Mouse (Mus musculus) embryonic facial prominence, embryonic 13.5 days (tissue): Measurements from ENCODE around the gene Omt2a. TPM values are rescaled to one million over a fixed set of nuclear protein-coding genes. Genes with fewer than 3 reads are reported as not detected.
"Not testable (repeated sequence)": the region's sequence is repeated elsewhere in the genome, so short reads cannot be mapped to it uniquely, and the experiment has no call there.

Source experiments
- ATAC-seq: fragments of 200-750 bp; cut with Nextera tagmentation; 2 replicates; pipeline ENCODE4 v1.8.0; 2017; ENCODE audit warnings: low read depth; ENCODE audit not compliant: insufficient number of reproducible peaks, insufficient read depth, low FRiP score, low TSS enrichment
- H3K27ac ChIP-seq: fragments of 300-500 bp; sonication (generic); 2 replicates; pipeline ENCODE4 v1.5.1; 2015; ENCODE audit warnings: moderate library complexity, mild to moderate bottlenecking, inconsistent platforms
- H3K27me3 ChIP-seq: fragments of 300-500 bp; sonication (generic); 2 replicates; pipeline ENCODE4 v1.6.1; 2015; ENCODE audit warnings: mild to moderate bottlenecking, inconsistent platforms
- H3K36me3 ChIP-seq: fragments of 300-500 bp; sonication (generic); 2 replicates; pipeline ENCODE4 v1.6.1; 2015; ENCODE audit warnings: mild to moderate bottlenecking, inconsistent platforms
- H3K4me1 ChIP-seq: fragments of 300-500 bp; sonication (generic); 2 replicates; pipeline ENCODE4 v1.6.1; 2015; ENCODE audit warnings: inconsistent platforms
- H3K4me2 ChIP-seq: fragments of 300-500 bp; sonication (generic); 2 replicates; pipeline ENCODE4 v1.6.1; 2015; ENCODE audit warnings: moderate library complexity, mild to moderate bottlenecking, inconsistent platforms
- H3K4me3 ChIP-seq: fragments of 300-500 bp; sonication (generic); 2 replicates; pipeline ENCODE4 v1.5.1; 2015; ENCODE audit warnings: mild to moderate bottlenecking, inconsistent platforms
- H3K9ac ChIP-seq: fragments of 300-500 bp; sonication (generic); 2 replicates; pipeline ENCODE4 v1.6.1; 2015; ENCODE audit warnings: mild to moderate bottlenecking, inconsistent platforms
- H3K9me3 ChIP-seq: fragments of 300-500 bp; sonication (generic); 2 replicates; pipeline ENCODE4 v1.6.1; 2016; ENCODE audit warnings: inconsistent platforms
- WGBS: fragments of 180-500 bp; shearing (Covaris S2); methylation state at CpG from one replicate; pipeline ENCODE4 v1.1.7; 2015; ENCODE audit warnings: mixed read lengths; 5-methylcytosine and 5-hydroxymethylcytosine counted together
- polyA plus RNA-seq: library from polyadenylated mRNA; unstranded; fragments of >200 nt; fragmentation: Nextera tagmentation; extraction: Ambion mirVana; gene quantifications from 2 replicates; pipeline ENCODE4 v1.2.1, GENCODE M21; 2015

Gene Omt2a
- polyA plus RNA-seq, 1 experiment from 2014 or later: not detected

DNA sequence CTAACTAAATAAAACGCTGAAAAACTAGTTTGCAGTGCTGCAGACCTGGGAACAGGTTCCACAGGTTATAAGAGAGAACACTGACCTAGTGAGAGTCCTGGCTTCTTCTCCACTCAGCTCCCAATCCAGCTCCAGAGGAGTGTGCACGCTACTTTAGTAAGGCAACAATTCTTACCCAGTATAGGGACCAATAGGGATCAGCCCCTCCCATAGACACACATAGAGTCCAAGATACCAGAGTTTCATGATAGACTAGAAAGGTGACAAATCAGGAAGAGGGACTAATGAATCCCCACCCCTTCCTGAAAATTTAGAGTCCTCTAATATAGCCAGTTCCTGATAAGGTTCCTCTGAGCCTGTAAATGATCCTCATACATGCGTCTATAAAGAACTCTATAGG, 32.4 kb upstream of the Omt2a start:
- no peak for ATAC-seq
- no peak overlapping the region for H3K27ac ChIP-seq
- no peak overlapping the region for H3K4me2 ChIP-seq
- H3K27me3 ChIP-seq: no peaks in the 10 kb centered on the region
- H3K36me3 ChIP-seq: no peaks in the 10 kb centered on the region
- no peak overlapping the region for H3K4me3 ChIP-seq
- no peaks in the 10 kb centered on the region for H3K4me1 ChIP-seq
- no peak overlapping the region for H3K9ac ChIP-seq
- WGBS: 57% methylated on average over 3 of the region's 3 CpGs
- H3K9me3 ChIP-seq: no peaks in the 10 kb centered on the region

DNA sequence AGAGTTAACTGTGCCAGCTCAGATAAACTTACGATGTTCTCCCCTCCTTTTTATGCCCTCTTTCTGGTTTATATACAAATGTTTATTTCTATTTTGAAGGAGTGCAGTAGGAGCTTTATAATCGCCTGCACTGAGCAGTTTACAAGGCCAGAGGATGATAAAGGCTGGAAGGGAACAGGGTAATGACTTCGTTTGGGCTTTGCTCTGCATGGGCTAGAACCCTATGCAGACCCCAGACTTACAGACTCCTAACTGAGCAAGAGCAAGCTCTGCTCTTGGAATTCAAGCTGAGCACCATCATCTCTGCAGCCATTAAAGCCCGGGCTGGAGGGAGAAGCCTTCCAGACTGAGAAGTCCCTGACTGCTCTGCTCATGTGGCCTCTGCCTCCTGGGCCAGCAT, 30.6 kb upstream of the Omt2a start:
- not testable (repeated sequence) for ATAC-seq, H3K27me3 ChIP-seq, H3K36me3 ChIP-seq, H3K4me3 ChIP-seq, H3K9me3 ChIP-seq, H3K4me2 ChIP-seq, H3K9ac ChIP-seq, H3K4me1 ChIP-seq, H3K27ac ChIP-seq
- 61% methylated on average over 4 of the region's 4 CpGs for WGBS

GRCm38 (mm10) chr9:78343055-78343454, 28.5 kb upstream of the Omt2a start:
- not testable (repeated sequence) for H3K27ac ChIP-seq, H3K4me3 ChIP-seq, H3K9me3 ChIP-seq, H3K36me3 ChIP-seq, H3K4me2 ChIP-seq, H3K27me3 ChIP-seq, H3K9ac ChIP-seq, ATAC-seq, H3K4me1 ChIP-seq
- WGBS: 83% methylated on average over 9 of the region's 9 CpGs

DNA sequence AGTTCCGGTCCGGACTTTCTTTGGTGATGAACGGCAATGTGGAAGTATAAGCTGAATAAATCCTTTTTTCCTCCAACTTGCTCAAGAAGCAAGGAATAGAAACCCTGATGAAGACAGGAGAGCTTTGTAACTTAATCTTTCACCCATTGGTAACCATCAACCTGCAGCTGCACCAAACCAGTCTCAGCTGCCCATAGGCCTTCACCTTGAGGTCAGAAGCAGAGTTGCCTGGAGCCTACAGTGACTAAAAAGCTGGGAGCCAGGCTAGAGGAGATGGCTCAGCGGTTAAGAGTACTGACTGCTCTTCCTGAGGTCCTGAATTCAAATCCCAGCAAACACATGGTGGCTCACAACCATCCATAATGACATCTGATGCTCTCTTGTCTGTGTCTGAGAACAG, 27.9 kb upstream of the Omt2a start:
- ATAC-seq, H3K9me3 ChIP-seq, H3K4me3 ChIP-seq, H3K27me3 ChIP-seq, H3K9ac ChIP-seq, H3K27ac ChIP-seq, H3K4me1 ChIP-seq, H3K36me3 ChIP-seq, H3K4me2 ChIP-seq: not testable (repeated sequence)
- 87% methylated on average over 4 of the region's 4 CpGs for WGBS

DNA sequence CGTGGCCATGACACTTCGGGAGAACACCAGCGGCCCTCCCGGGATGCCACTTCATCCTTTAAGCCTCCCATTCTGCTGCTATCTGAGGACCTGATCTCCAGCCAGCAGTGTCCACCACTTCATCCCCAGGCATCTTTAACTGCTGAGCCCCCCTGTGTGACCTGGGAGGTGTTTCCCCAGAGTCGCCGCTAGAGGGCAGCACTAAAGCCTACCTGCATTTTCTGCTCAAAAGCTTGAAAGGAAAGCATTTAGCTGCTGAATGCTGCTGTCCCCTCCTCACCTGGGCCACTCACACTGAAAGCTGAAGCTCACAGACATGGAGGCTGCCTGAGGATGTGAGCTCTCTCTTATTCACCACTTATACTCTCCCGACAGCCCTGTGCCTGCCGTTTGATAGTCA, 25.7 kb upstream of the Omt2a start:
- not testable (repeated sequence) for H3K27me3 ChIP-seq, H3K4me3 ChIP-seq, H3K4me1 ChIP-seq, H3K9ac ChIP-seq, ATAC-seq, H3K36me3 ChIP-seq, H3K27ac ChIP-seq, H3K9me3 ChIP-seq, H3K4me2 ChIP-seq
- 21% methylated on average over 8 of the region's 8 CpGs for WGBS

DNA sequence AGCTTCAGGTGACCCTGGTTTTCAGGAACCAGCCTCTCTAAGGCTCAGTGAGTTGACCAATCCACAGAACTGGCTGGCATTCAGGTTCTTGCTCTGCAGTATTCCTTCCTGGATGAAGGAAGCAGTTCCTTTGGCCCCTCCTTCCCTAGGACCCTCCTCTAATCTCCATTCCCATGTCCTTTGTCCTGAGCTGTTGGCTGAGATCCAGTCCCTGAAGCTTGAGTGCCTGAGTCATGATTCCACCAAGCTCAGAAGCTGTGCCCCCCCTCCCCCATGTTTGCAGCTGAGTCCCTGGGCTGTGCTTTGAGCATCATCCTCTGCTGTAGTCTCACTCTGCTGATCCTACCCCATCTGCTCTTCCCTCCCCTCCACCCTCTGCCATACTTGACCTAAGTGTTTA, 22.5 kb upstream of the Omt2a start:
- ATAC-seq, H3K9me3 ChIP-seq, H3K4me3 ChIP-seq, H3K4me2 ChIP-seq, H3K4me1 ChIP-seq, H3K27me3 ChIP-seq, H3K36me3 ChIP-seq, H3K27ac ChIP-seq, H3K9ac ChIP-seq: not testable (repeated sequence)

- ATAC-seq, H3K27ac ChIP-seq, H3K4me3 ChIP-seq, H3K4me2 ChIP-seq, H3K9ac ChIP-seq, H3K36me3 ChIP-seq, H3K9me3 ChIP-seq, H3K27me3 ChIP-seq, H3K4me1 ChIP-seq: not testable (repeated sequence)
- 88% methylated on average over 1 of the region's 1 CpGs for WGBS
These were observed 12.7 kb upstream of the Omt2a start, which contains the start of gene Omt2b for GRCm38 (mm10) chr9:78327289-78327688. Gene Omt2b (plus strand): TSS chr9:78327589.

GRCm38 (mm10) chr9:78319499-78319898, 4.9 kb upstream of the Omt2a start:
- Histone ChIP-seq H3K4me2 (no peak overlapping the region), H3K4me3 (no peak overlapping the region), H3K9ac (no peak overlapping the region), H3K9me3 (no peaks in the 10 kb centered on the region), H3K27ac (no peak overlapping the region), H3K36me3 (no peaks in the 10 kb centered on the region), H3K27me3 (no peaks in the 10 kb centered on the region), H3K4me1 (no peaks in the 10 kb centered on the region)
- ATAC-seq: no peak
- 34% methylated on average over 1 of the region's 1 CpGs for WGBS

GRCm38 (mm10) chr9:78308122-78308521, 6.5 kb downstream of the Omt2a start:
- not testable (repeated sequence) for H3K4me3 ChIP-seq, H3K27me3 ChIP-seq, H3K4me2 ChIP-seq, H3K9me3 ChIP-seq, H3K4me1 ChIP-seq, H3K36me3 ChIP-seq, H3K27ac ChIP-seq, ATAC-seq, H3K9ac ChIP-seq
- WGBS: 83% methylated on average over 3 of the region's 3 CpGs

- H3K27ac ChIP-seq, H3K4me1 ChIP-seq, ATAC-seq, H3K27me3 ChIP-seq, H3K4me3 ChIP-seq, H3K9ac ChIP-seq, H3K36me3 ChIP-seq, H3K9me3 ChIP-seq, H3K4me2 ChIP-seq: not testable (repeated sequence)
- WGBS: 77% methylated on average over 1 of the region's 1 CpGs
These were observed 15.5 kb downstream of the Omt2a start for GRCm38 (mm10) chr9:78299143-78299542.

- no peak for ATAC-seq
- Histone ChIP-seq H3K4me2 (no peak overlapping the region), H3K27ac (no peak overlapping the region), H3K27me3 (no peaks in the 10 kb centered on the region), H3K9ac (no peak overlapping the region), H3K9me3 (no peaks in the 10 kb centered on the region), H3K4me3 (no peak overlapping the region), H3K4me1 (no peaks in the 10 kb centered on the region), H3K36me3 (no peaks in the 10 kb centered on the region)
- 73% methylated on average over 1 of the region's 1 CpGs for WGBS
These were observed 16.4 kb downstream of the Omt2a start for GRCm38 (mm10) chr9:78298232-78298631.

DNA sequence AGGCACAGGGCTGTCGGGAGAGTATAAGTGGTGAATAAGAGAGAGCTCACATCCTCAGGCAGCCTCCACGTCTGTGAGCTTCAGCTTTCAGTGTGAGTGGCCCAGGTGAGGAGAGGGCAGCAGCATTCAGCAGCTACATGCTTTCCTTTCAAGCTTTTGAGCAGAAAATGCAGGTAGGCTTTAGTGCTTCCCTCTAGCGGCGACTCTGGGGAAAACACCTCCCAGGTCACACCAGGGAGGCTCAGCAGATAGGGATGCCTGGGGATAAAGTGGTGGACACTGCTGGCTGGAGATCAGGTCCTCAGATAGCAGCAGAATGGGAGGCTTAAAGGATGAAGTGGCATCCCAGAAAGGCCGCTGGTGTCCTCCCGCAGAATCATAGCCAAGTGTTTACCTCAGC, 18.5 kb downstream of the Omt2a start:
- ATAC-seq, H3K27me3 ChIP-seq, H3K4me1 ChIP-seq, H3K9ac ChIP-seq, H3K9me3 ChIP-seq, H3K4me2 ChIP-seq, H3K27ac ChIP-seq, H3K36me3 ChIP-seq, H3K4me3 ChIP-seq: not testable (repeated sequence)
- 13% methylated on average over 6 of the region's 6 CpGs for WGBS

GRCm38 (mm10) chr9:78294781-78295180, 19.8 kb downstream of the Omt2a start:
- ATAC-seq, H3K9me3 ChIP-seq, H3K4me2 ChIP-seq, H3K36me3 ChIP-seq, H3K27ac ChIP-seq, H3K4me1 ChIP-seq, H3K9ac ChIP-seq, H3K4me3 ChIP-seq, H3K27me3 ChIP-seq: not testable (repeated sequence)
- 58% methylated on average over 7 of the region's 7 CpGs for WGBS
